Mouse (Mus musculus) megakaryocyte, embryonic 14.5 days (primary cell): Measurements from ENCODE around the gene Fam20c.

Experiments
- FLI1 ChIP-seq: IDR thresholded peaks from 2 replicates; pipeline ENCODE4 v1.6.1; 2012; ENCODE audit warnings: low read length, inconsistent platforms, mixed read lengths
- GATA1 ChIP-seq: IDR thresholded peaks from 3 replicates; pipeline ENCODE4 v1.6.1; 2012; ENCODE audit warnings: mixed read lengths, low read length, inconsistent platforms, borderline replicate concordance

DNA sequence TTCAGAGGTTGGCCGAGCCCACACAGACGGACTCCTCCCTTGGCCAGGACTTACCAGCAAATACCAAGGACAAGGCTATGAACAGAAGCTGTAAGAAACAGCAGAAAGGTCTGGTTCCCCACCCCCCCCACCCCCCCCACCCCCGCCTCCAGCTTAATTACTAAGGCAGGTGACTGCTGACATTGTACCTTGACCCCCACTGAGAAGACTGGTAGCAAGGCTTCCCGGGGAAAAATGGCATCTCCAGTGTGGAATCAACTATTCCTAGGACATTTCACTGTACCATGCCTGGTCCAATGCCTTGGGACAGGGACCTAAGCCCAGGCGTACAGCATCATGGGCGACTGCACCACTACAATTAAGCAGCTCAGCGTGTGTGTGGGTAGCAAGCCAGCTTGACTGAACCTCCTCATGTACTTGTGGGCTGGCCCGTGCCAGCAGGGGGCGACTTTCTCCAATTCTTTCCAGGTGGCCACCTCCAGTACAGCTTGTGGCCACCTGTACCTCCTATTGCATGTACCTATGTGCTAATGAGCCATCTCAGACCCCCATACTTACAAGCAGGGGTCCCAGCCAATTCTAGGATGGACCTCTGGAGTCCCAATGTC, 102.8 kb downstream of the Fam20c start:
- TF ChIP-seq GATA1 (no peak), FLI1 (no peak)
